24 mouse cellular contexts compared by ENCODE assay signal in genomic region chr15:60732416-60732815, GRCm38 (mm10).
"Had no signal": no experiment of that assay in that cellular context is flagged by ENCODE, and none has a peak within 500 bp of the region (broad histone marks: within the 10 kb centered on the region; RNA-seq: fewer than 3 reads in every experiment).

No protein-coding gene starts in this region.

- DNase-seq: gastrocnemius, postnatal 14 days; gastrocnemius, postnatal 36 days; heart, adult 11 months; heart, adult 2 months; heart, postnatal 14 days; heart, postnatal 36 days; kidney, adult 11 months; kidney, adult 2 months; kidney, postnatal 10 days; kidney, postnatal 36 days; layer of hippocampus, adult 9-11 months; layer of hippocampus, postnatal 36 days; left cerebral cortex, postnatal 4 days had no signal

- H3K36me3 ChIP-seq: heart, embryonic 13.5 days; heart, embryonic 15.5 days; hindbrain, embryonic 13.5 days; hindbrain, embryonic 15.5 days; kidney, embryonic 15.5 days; limb, embryonic 13.5 days; limb, embryonic 15.5 days had no signal

- H3K9ac ChIP-seq: heart, embryonic 13.5 days; heart, embryonic 15.5 days; hindbrain, embryonic 13.5 days; hindbrain, embryonic 15.5 days; kidney, embryonic 15.5 days; limb, embryonic 13.5 days; limb, embryonic 15.5 days; liver, embryonic 14.5 days had no signal

- ATAC-seq: hindbrain, postnatal 0 days; intestine, embryonic 16.5 days had no signal

- H3K4me3 ChIP-seq: heart, adult 2 months; heart, embryonic 13.5 days; heart, embryonic 15.5 days; hindbrain, embryonic 13.5 days; hindbrain, embryonic 15.5 days; kidney, embryonic 15.5 days; limb, embryonic 13.5 days; limb, embryonic 15.5 days had no signal

- H3K27ac ChIP-seq: heart, adult 2 months; heart, embryonic 13.5 days; heart, embryonic 15.5 days; hindbrain, embryonic 13.5 days; hindbrain, embryonic 15.5 days; hindbrain, postnatal 0 days; kidney, embryonic 15.5 days; limb, embryonic 13.5 days; limb, embryonic 15.5 days; liver, embryonic 14.5 days had no signal

- H3K4me1 ChIP-seq: heart, embryonic 13.5 days; heart, embryonic 15.5 days; hindbrain, embryonic 13.5 days; hindbrain, embryonic 15.5 days; limb, embryonic 15.5 days had no signal

- H3K4me2 ChIP-seq: heart, embryonic 11.5 days; heart, embryonic 13.5 days; heart, embryonic 15.5 days; hindbrain, embryonic 13.5 days; hindbrain, embryonic 15.5 days; kidney, embryonic 15.5 days; limb, embryonic 13.5 days; limb, embryonic 15.5 days had no signal

- H3K9me3 ChIP-seq: heart, embryonic 13.5 days; heart, embryonic 15.5 days; hindbrain, embryonic 13.5 days; hindbrain, embryonic 15.5 days; kidney, embryonic 15.5 days; limb, embryonic 13.5 days; limb, embryonic 15.5 days had no signal

- H3K27me3 ChIP-seq: heart, embryonic 13.5 days; heart, embryonic 15.5 days; hindbrain, embryonic 13.5 days; hindbrain, embryonic 15.5 days; kidney, embryonic 15.5 days; limb, embryonic 13.5 days; limb, embryonic 15.5 days had no signal
